Mouse (Mus musculus) retina, embryonic 14.5 days (tissue): ENCODE results near the gene Rbm47.

ENCODE experiments used
- DNase-seq: peaks from one replicate; pipeline ENCODE4 v3.0.0-alpha.2; 2015; ENCODE audit warnings: low spot score

Rbm47 gene

GRCm38 (mm10) chr5:66085478-66085877, 87.4 kb downstream of the Rbm47 start:
- DNase-seq: no peak

- DNase-seq: no peak
Measured at GRCm38 (mm10) chr5:66084541-66084940, 88.4 kb downstream of the Rbm47 start.

- DNase-seq: peak; percentile 67
Measured at GRCm38 (mm10) chr5:66083350-66083749, 89.6 kb downstream of the Rbm47 start.

GRCm38 (mm10) chr5:66082229-66082572, 90.7 kb downstream of the Rbm47 start:
- no peak for DNase-seq

- no peak for DNase-seq
Measured at GRCm38 (mm10) chr5:66081443-66082228, 91.3 kb downstream of the Rbm47 start.

GRCm38 (mm10) chr5:66080529-66081220, 92.2 kb downstream of the Rbm47 start:
- DNase-seq: no peak

- DNase-seq: no peak
Measured at GRCm38 (mm10) chr5:66079358-66080179, 93.3 kb downstream of the Rbm47 start.

GRCm38 (mm10) chr5:66078491-66079012, 94.4 kb downstream of the Rbm47 start:
- DNase-seq: no peak

- DNase-seq: no peak
Measured at GRCm38 (mm10) chr5:66077416-66077815, 95.5 kb downstream of the Rbm47 start.

- no peak for DNase-seq
Measured at GRCm38 (mm10) chr5:66076685-66077301, 96.1 kb downstream of the Rbm47 start.

- no peak for DNase-seq
Measured at GRCm38 (mm10) chr5:66075906-66076305, 97.0 kb downstream of the Rbm47 start.

GRCm38 (mm10) chr5:66075032-66075488, 97.9 kb downstream of the Rbm47 start:
- DNase-seq: no peak

GRCm38 (mm10) chr5:66074235-66074634, 98.7 kb downstream of the Rbm47 start:
- no peak for DNase-seq

GRCm38 (mm10) chr5:66073604-66074164, 99.2 kb downstream of the Rbm47 start:
- no peak for DNase-seq

GRCm38 (mm10) chr5:66071722-66072121, 101.2 kb downstream of the Rbm47 start:
- DNase-seq: no peak

GRCm38 (mm10) chr5:66070350-66070749, 102.6 kb downstream of the Rbm47 start:
- DNase-seq: no peak

- peak; percentile 53 for DNase-seq
Measured at GRCm38 (mm10) chr5:66069470-66070144, 103.3 kb downstream of the Rbm47 start.

- DNase-seq: peak; percentile 17
Measured at GRCm38 (mm10) chr5:66069133-66069469, 103.8 kb downstream of the Rbm47 start.

GRCm38 (mm10) chr5:66068068-66068920, 104.6 kb downstream of the Rbm47 start:
- DNase-seq: no peak

- no peak for DNase-seq
Measured at GRCm38 (mm10) chr5:66067219-66067618, 105.7 kb downstream of the Rbm47 start.
